Mouse (Mus musculus): ENCODE data around the gene Tpk1. TPM values are rescaled to one million over a fixed set of nuclear protein-coding genes. Genes with fewer than 3 reads are reported as not detected.

The Tpk1 gene
- polyA plus RNA-seq, 1 experiment from 2014 or later = 5.9 TPM

GRCm38 (mm10) chr6:43360214-43360613 lies 305.9 kb downstream of the Tpk1 start:
- no peaks in the 10 kb centered on the region for H3K36me3 ChIP-seq
- H3K4me2 ChIP-seq = no peak overlapping the region
- ATAC-seq (ENCODE audit: low FRiP score) = no peak
- no peak overlapping the region for H3K4me3 ChIP-seq
- H3K9me3 ChIP-seq = no peaks in the 10 kb centered on the region
- peaks cover 10% of the 10 kb centered on the region for H3K4me1 ChIP-seq (replicated peaks)
- H3K27ac ChIP-seq = no peak overlapping the region
- 86% methylated on average over 3 of the region's 3 CpGs for WGBS
- no peak overlapping the region for H3K9ac ChIP-seq
- no peaks in the 10 kb centered on the region for H3K27me3 ChIP-seq

- Histone ChIP-seq H3K27ac (no peak overlapping the region), H3K9ac (no peak overlapping the region), H3K9me3 (no peaks in the 10 kb centered on the region), H3K36me3 (no peaks in the 10 kb centered on the region), H3K27me3 (no peaks in the 10 kb centered on the region), H3K4me3 (no peak overlapping the region), H3K4me2 (no peak overlapping the region), H3K4me1 (replicated peaks) (0 out of 2 replicates have a peak, but pooled peaks cover 3% of the 10 kb centered on the region)
- ATAC-seq (ENCODE audit: low FRiP score) = peak; percentile 61; the same call in 1 of the 2 replicates
- 74% methylated on average over 9 of the region's 9 CpGs for WGBS
Measured at GRCm38 (mm10) chr6:43354562-43355241, 311.4 kb downstream of the Tpk1 start.

GRCm38 (mm10) chr6:43353446-43353845 lies 312.6 kb downstream of the Tpk1 start:
- no peak overlapping the region for H3K4me2 ChIP-seq
- no peaks in the 10 kb centered on the region for H3K36me3 ChIP-seq
- WGBS = 94% methylated on average over 4 of the region's 4 CpGs
- no peaks in the 10 kb centered on the region for H3K9me3 ChIP-seq
- H3K4me1 ChIP-seq (replicated peaks) = 0 out of 2 replicates have a peak, but pooled peaks cover 3% of the 10 kb centered on the region
- no peak overlapping the region for H3K27ac ChIP-seq
- ATAC-seq (ENCODE audit: low FRiP score) = no peak
- H3K27me3 ChIP-seq = no peaks in the 10 kb centered on the region
- no peak overlapping the region for H3K4me3 ChIP-seq
- H3K9ac ChIP-seq = no peak overlapping the region

- Histone ChIP-seq H3K27ac (no peak overlapping the region), H3K9me3 (no peaks in the 10 kb centered on the region), H3K4me3 (no peak overlapping the region), H3K4me2 (no peak overlapping the region), H3K36me3 (no peaks in the 10 kb centered on the region), H3K4me1 (replicated peaks) (no peaks in the 10 kb centered on the region), H3K9ac (no peak overlapping the region), H3K27me3 (no peaks in the 10 kb centered on the region)
- 57% methylated on average over 4 of the region's 4 CpGs for WGBS
- no peak for ATAC-seq (ENCODE audit: low FRiP score)
Measured at GRCm38 (mm10) chr6:43349083-43349482, 317.0 kb downstream of the Tpk1 start.

GRCm38 (mm10) chr6:43347637-43348036 lies 318.4 kb downstream of the Tpk1 start:
- no peaks in the 10 kb centered on the region for H3K9me3 ChIP-seq
- H3K9ac ChIP-seq = no peak overlapping the region
- H3K4me3 ChIP-seq = no peak overlapping the region
- WGBS = 96% methylated on average over 1 of the region's 1 CpGs
- no peaks in the 10 kb centered on the region for H3K27me3 ChIP-seq
- H3K36me3 ChIP-seq = no peaks in the 10 kb centered on the region
- no peak overlapping the region for H3K27ac ChIP-seq
- no peak overlapping the region for H3K4me2 ChIP-seq
- ATAC-seq (ENCODE audit: low FRiP score) = no peak
- no peaks in the 10 kb centered on the region for H3K4me1 ChIP-seq (replicated peaks)

GRCm38 (mm10) chr6:43343006-43343405 lies 323.1 kb downstream of the Tpk1 start:
- Histone ChIP-seq H3K27ac (no peak overlapping the region), H3K9ac (no peak overlapping the region), H3K4me2 (no peak overlapping the region), H3K4me3 (no peak overlapping the region), H3K4me1 (replicated peaks) (no peaks in the 10 kb centered on the region), H3K27me3 (no peaks in the 10 kb centered on the region), H3K9me3 (no peaks in the 10 kb centered on the region), H3K36me3 (no peaks in the 10 kb centered on the region)
- no peak for ATAC-seq (ENCODE audit: low FRiP score)
- WGBS = 80% methylated on average over 1 of the region's 1 CpGs

- ATAC-seq (ENCODE audit: low FRiP score) = 0 out of 2 replicates have a peak, but pooled peaks have one; percentile 27
- Histone ChIP-seq H3K27me3 (no peaks in the 10 kb centered on the region), H3K36me3 (no peaks in the 10 kb centered on the region), H3K4me2 (no peak overlapping the region), H3K27ac (no peak overlapping the region), H3K4me3 (no peak overlapping the region), H3K9ac (no peak overlapping the region), H3K4me1 (replicated peaks) (0 out of 2 replicates have a peak, but pooled peaks cover 3% of the 10 kb centered on the region), H3K9me3 (no peaks in the 10 kb centered on the region)
- 53% methylated on average over 2 of the region's 2 CpGs for WGBS
Measured at GRCm38 (mm10) chr6:43342386-43342785, 323.7 kb downstream of the Tpk1 start.

- Histone ChIP-seq H3K4me3 (no peak overlapping the region), H3K9me3 (no peaks in the 10 kb centered on the region), H3K4me2 (no peak overlapping the region), H3K27me3 (no peaks in the 10 kb centered on the region), H3K27ac (no peak overlapping the region), H3K36me3 (no peaks in the 10 kb centered on the region), H3K9ac (no peak overlapping the region), H3K4me1 (replicated peaks) (0 out of 2 replicates have a peak, but pooled peaks cover 4% of the 10 kb centered on the region)
- ATAC-seq (ENCODE audit: low FRiP score) = no peak
- WGBS = 81% methylated on average over 2 of the region's 2 CpGs
Measured at GRCm38 (mm10) chr6:43338804-43339203, 327.3 kb downstream of the Tpk1 start.

GRCm38 (mm10) chr6:43337491-43337961 lies 328.6 kb downstream of the Tpk1 start:
- H3K4me3 ChIP-seq = no peak overlapping the region
- peak; percentile 86 for ATAC-seq (ENCODE audit: low FRiP score)
- WGBS = 44% methylated on average over 10 of the region's 10 CpGs
- 0 out of 2 replicates have a peak, but pooled peaks cover 4% of the 10 kb centered on the region for H3K4me1 ChIP-seq (replicated peaks)
- H3K9ac ChIP-seq = no peak overlapping the region
- H3K4me2 ChIP-seq = no peak overlapping the region
- H3K27me3 ChIP-seq = no peaks in the 10 kb centered on the region
- H3K9me3 ChIP-seq = no peaks in the 10 kb centered on the region
- H3K27ac ChIP-seq = peak overlapping the region; percentile 36; the same call in 1 of the 2 replicates
- H3K36me3 ChIP-seq = no peaks in the 10 kb centered on the region

- H3K4me2 ChIP-seq = no peak overlapping the region
- no peaks in the 10 kb centered on the region for H3K9me3 ChIP-seq
- H3K27me3 ChIP-seq = no peaks in the 10 kb centered on the region
- no peak overlapping the region for H3K27ac ChIP-seq
- H3K4me3 ChIP-seq = no peak overlapping the region
- H3K4me1 ChIP-seq (replicated peaks) = 0 out of 2 replicates have a peak, but pooled peaks cover 4% of the 10 kb centered on the region
- ATAC-seq (ENCODE audit: low FRiP score) = no peak
- H3K9ac ChIP-seq = no peak overlapping the region
- no peaks in the 10 kb centered on the region for H3K36me3 ChIP-seq
- 79% methylated on average over 3 of the region's 3 CpGs for WGBS
Measured at GRCm38 (mm10) chr6:43335619-43336234, 330.4 kb downstream of the Tpk1 start.

- Histone ChIP-seq H3K4me2 (no peak overlapping the region), H3K27me3 (no peaks in the 10 kb centered on the region), H3K4me1 (replicated peaks) (0 out of 2 replicates have a peak, but pooled peaks cover 4% of the 10 kb centered on the region), H3K27ac (no peak overlapping the region), H3K36me3 (no peaks in the 10 kb centered on the region), H3K9me3 (no peaks in the 10 kb centered on the region), H3K4me3 (no peak overlapping the region), H3K9ac (no peak overlapping the region)
- no peak for ATAC-seq (ENCODE audit: low FRiP score)
- WGBS = 77% methylated on average over 4 of the region's 4 CpGs
Measured at GRCm38 (mm10) chr6:43333479-43333878, 332.6 kb downstream of the Tpk1 start.

- no peak overlapping the region for H3K9ac ChIP-seq
- no peak overlapping the region for H3K27ac ChIP-seq
- peak; percentile 34; the same call in 1 of the 2 replicates for ATAC-seq (ENCODE audit: low FRiP score)
- WGBS = 66% methylated on average over 8 of the region's 8 CpGs
- no peak overlapping the region for H3K4me3 ChIP-seq
- no peaks in the 10 kb centered on the region; the same call in 1 of the 2 replicates for H3K4me1 ChIP-seq (replicated peaks)
- H3K9me3 ChIP-seq = no peaks in the 10 kb centered on the region
- no peaks in the 10 kb centered on the region for H3K27me3 ChIP-seq
- H3K36me3 ChIP-seq = no peaks in the 10 kb centered on the region
- H3K4me2 ChIP-seq = no peak overlapping the region
Measured at GRCm38 (mm10) chr6:43312961-43313656, 353.0 kb downstream of the Tpk1 start.

All from hindbrain, embryonic 13.5 days (tissue).